Mouse (Mus musculus): ENCODE measurements at regions not wholly inside any gene's neighbourhood (a gene's known extent, or its start where the extent isn't known, plus 50 kb on each side); places are given as distances from the start of the nearest gene placed in this dataset.

DNA sequence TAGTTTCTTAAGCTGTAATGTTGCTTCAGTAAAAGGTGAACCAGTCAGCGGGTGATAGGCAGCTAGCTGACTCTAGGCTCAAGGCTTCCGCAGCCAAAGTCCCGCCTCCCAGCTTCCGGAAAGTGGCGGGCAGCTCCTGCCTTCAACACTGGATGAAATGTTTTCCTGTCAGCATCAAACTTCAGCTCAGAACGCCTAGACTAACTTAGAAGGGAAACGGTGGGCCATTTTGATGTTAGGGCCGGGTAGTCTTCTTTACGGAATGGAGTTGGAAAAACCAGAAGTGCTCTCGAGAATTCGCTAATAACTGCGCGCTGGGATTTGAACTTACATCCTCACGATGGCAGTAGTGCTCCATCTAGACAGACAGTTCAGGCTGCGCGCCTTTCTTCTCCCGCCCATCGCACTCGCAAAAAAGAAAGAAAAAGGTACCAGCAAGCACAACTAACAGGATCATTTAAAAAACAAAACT is 194.7 kb upstream of the Olfr1324 start:
- TF ChIP-seq GATA1 (IDR thresholded peaks at IDR 0.05; ENCODE audit: borderline replicate concordance, low read length) (no peak), FLI1 (IDR thresholded peaks at IDR 0.05; ENCODE audit: low read length) (no peak)
